Mouse (Mus musculus): ENCODE measurements around the gene Spink8. TPM values are rescaled to one million over a fixed set of nuclear protein-coding genes. Genes with fewer than 3 reads are reported as not detected.
"Not testable (repeated sequence)": the region's sequence is repeated elsewhere in the genome, so short reads cannot be mapped to it uniquely, and the experiment has no call there.

The Spink8 gene
- polyA plus RNA-seq (2012; rRNA removed) (0.09 and 0.28 TPM in 2 replicates), polyA plus RNA-seq (2014; fragmentation: Nextera tagmentation; extraction: Ambion mirVana) (1.1 and 1.3 TPM in 2 replicates)

GRCm38 (mm10) chr9:109811980-109812379 is at the start of gene Spink8:
Gene Spink8 (plus strand): TSS chr9:109812280.
- H3K4me2 ChIP-seq (replicated peaks; ENCODE audit: low read depth, low read length, severe bottlenecking) = no peak within 1 kb of the TSS
- TF ChIP-seq POLR2A (IDR thresholded peaks at IDR 0.05; ENCODE audit: borderline replicate concordance, extremely low read depth, insufficient read depth, insufficient read length) = no peak
- H3K27me3 ChIP-seq (ENCODE audit: control insufficient read depth, insufficient read depth, low read length) = no peaks in the 10 kb centered on the region
- H3K4me1 ChIP-seq (ENCODE audit: control insufficient read depth, insufficient read depth, low read length) = no peaks in the 10 kb centered on the region
- H3K9ac ChIP-seq (ENCODE audit: low read depth, low read length, severe bottlenecking) = no peak within 1 kb of the TSS
- no peak within 1 kb of the TSS for H3K27ac ChIP-seq (replicated peaks; ENCODE audit: low read depth, low read length)
- WGBS = 49% methylated on average over 1 of the region's 1 CpGs
- DNase-seq (ENCODE audit: low spot score) (no peak), ATAC-seq (ENCODE audit: low FRiP score, low read depth) (no peak)
- no peak within 1 kb of the TSS for H3K4me3 ChIP-seq (replicated peaks; ENCODE audit: low read length)
- no peaks in the 10 kb centered on the region for H3K36me3 ChIP-seq (ENCODE audit: control insufficient read depth, insufficient read depth, low read length)
- no peaks in the 10 kb centered on the region for H3K9me3 ChIP-seq (ENCODE audit: control insufficient read depth, low read length)

GRCm38 (mm10) chr9:109766841-109767240 is 45.2 kb upstream of the Spink8 start:
- H3K4me2 ChIP-seq (replicated peaks; ENCODE audit: low read depth, low read length, severe bottlenecking); ATAC-seq (ENCODE audit: low FRiP score, low read depth); H3K9ac ChIP-seq (ENCODE audit: low read depth, low read length, severe bottlenecking); H3K4me3 ChIP-seq (replicated peaks; ENCODE audit: low read length); H3K4me1 ChIP-seq (ENCODE audit: control insufficient read depth, insufficient read depth, low read length); DNase-seq (ENCODE audit: low spot score); H3K27me3 ChIP-seq (ENCODE audit: control insufficient read depth, insufficient read depth, low read length); H3K36me3 ChIP-seq (ENCODE audit: control insufficient read depth, insufficient read depth, low read length); H3K9me3 ChIP-seq (ENCODE audit: control insufficient read depth, low read length); H3K27ac ChIP-seq (replicated peaks; ENCODE audit: low read depth, low read length): not testable (repeated sequence)
- 89% methylated on average over 1 of the region's 1 CpGs for WGBS

- ATAC-seq (ENCODE audit: low FRiP score, low read depth); H3K4me3 ChIP-seq (replicated peaks; ENCODE audit: low read length); H3K27me3 ChIP-seq (ENCODE audit: control insufficient read depth, insufficient read depth, low read length); H3K4me1 ChIP-seq (ENCODE audit: control insufficient read depth, insufficient read depth, low read length); H3K36me3 ChIP-seq (ENCODE audit: control insufficient read depth, insufficient read depth, low read length); H3K27ac ChIP-seq (replicated peaks; ENCODE audit: low read depth, low read length); H3K9ac ChIP-seq (ENCODE audit: low read depth, low read length, severe bottlenecking); DNase-seq (ENCODE audit: low spot score); H3K9me3 ChIP-seq (ENCODE audit: control insufficient read depth, low read length); H3K4me2 ChIP-seq (replicated peaks; ENCODE audit: low read depth, low read length, severe bottlenecking): not testable (repeated sequence)
- WGBS = 82% methylated on average over 3 of the region's 4 CpGs
Measured at GRCm38 (mm10) chr9:109790570-109790969, 21.5 kb upstream of the Spink8 start, which contains the start of gene Fbxw27. Gene Fbxw27 (minus strand): TSS chr9:109790670.

- ATAC-seq (ENCODE audit: low FRiP score, low read depth) = no peak
- WGBS = 62% methylated on average over 2 of the region's 2 CpGs
Measured at GRCm38 (mm10) chr9:109795221-109795620, 16.9 kb upstream of the Spink8 start.

GRCm38 (mm10) chr9:109795811-109796210 is 16.3 kb upstream of the Spink8 start:
- WGBS = 64% methylated on average over 2 of the region's 2 CpGs
- H3K9me3 ChIP-seq (ENCODE audit: control insufficient read depth, low read length) = no peaks in the 10 kb centered on the region
- no peak overlapping the region for H3K4me3 ChIP-seq (replicated peaks; ENCODE audit: low read length)

More at GRCm38 (mm10) chr9:109795221-109795620, 16.9 kb upstream of the Spink8 start:
- H3K4me2 ChIP-seq (replicated peaks; ENCODE audit: low read depth, low read length, severe bottlenecking) = no peak overlapping the region
- no peaks in the 10 kb centered on the region for H3K4me1 ChIP-seq (ENCODE audit: control insufficient read depth, insufficient read depth, low read length)
- no peak overlapping the region for H3K27ac ChIP-seq (replicated peaks; ENCODE audit: low read depth, low read length)
- H3K27me3 ChIP-seq (ENCODE audit: control insufficient read depth, insufficient read depth, low read length) = no peaks in the 10 kb centered on the region
- H3K36me3 ChIP-seq (ENCODE audit: control insufficient read depth, insufficient read depth, low read length) = no peaks in the 10 kb centered on the region
- no peak for TF ChIP-seq POLR2A (IDR thresholded peaks at IDR 0.05; ENCODE audit: borderline replicate concordance, extremely low read depth, insufficient read depth, insufficient read length)
- no peak for DNase-seq (ENCODE audit: low spot score)
- no peaks in the 10 kb centered on the region for H3K9me3 ChIP-seq (ENCODE audit: control insufficient read depth, low read length)
- no peak overlapping the region for H3K4me3 ChIP-seq (replicated peaks; ENCODE audit: low read length)
- no peak overlapping the region for H3K9ac ChIP-seq (ENCODE audit: low read depth, low read length, severe bottlenecking)

GRCm38 (mm10) chr9:109798051-109798450 is 14.0 kb upstream of the Spink8 start:
- WGBS = 88% methylated on average over 1 of the region's 1 CpGs
- H3K4me2 ChIP-seq (replicated peaks; ENCODE audit: low read depth, low read length, severe bottlenecking) = no peak overlapping the region
- ATAC-seq (ENCODE audit: low FRiP score, low read depth) = no peak
- no peak for TF ChIP-seq POLR2A (IDR thresholded peaks at IDR 0.05; ENCODE audit: borderline replicate concordance, extremely low read depth, insufficient read depth, insufficient read length)
- no peaks in the 10 kb centered on the region for H3K9me3 ChIP-seq (ENCODE audit: control insufficient read depth, low read length)
- H3K4me1 ChIP-seq (ENCODE audit: control insufficient read depth, insufficient read depth, low read length) = no peaks in the 10 kb centered on the region
- no peak overlapping the region for H3K27ac ChIP-seq (replicated peaks; ENCODE audit: low read depth, low read length)
- DNase-seq (ENCODE audit: low spot score) = no peak
- H3K9ac ChIP-seq (ENCODE audit: low read depth, low read length, severe bottlenecking) = no peak overlapping the region
- no peaks in the 10 kb centered on the region for H3K36me3 ChIP-seq (ENCODE audit: control insufficient read depth, insufficient read depth, low read length)
- no peaks in the 10 kb centered on the region for H3K27me3 ChIP-seq (ENCODE audit: control insufficient read depth, insufficient read depth, low read length)
- H3K4me3 ChIP-seq (replicated peaks; ENCODE audit: low read length) = no peak overlapping the region

More at GRCm38 (mm10) chr9:109795811-109796210, 16.3 kb upstream of the Spink8 start:
- TF ChIP-seq POLR2A (IDR thresholded peaks at IDR 0.05; ENCODE audit: borderline replicate concordance, extremely low read depth, insufficient read depth, insufficient read length) = no peak
- Histone ChIP-seq H3K36me3 (ENCODE audit: control insufficient read depth, insufficient read depth, low read length) (no peaks in the 10 kb centered on the region), H3K4me2 (replicated peaks; ENCODE audit: low read depth, low read length, severe bottlenecking) (no peak overlapping the region), H3K4me1 (ENCODE audit: control insufficient read depth, insufficient read depth, low read length) (no peaks in the 10 kb centered on the region), H3K27ac (replicated peaks; ENCODE audit: low read depth, low read length) (no peak overlapping the region), H3K9ac (ENCODE audit: low read depth, low read length, severe bottlenecking) (no peak overlapping the region), H3K27me3 (ENCODE audit: control insufficient read depth, insufficient read depth, low read length) (no peaks in the 10 kb centered on the region)
- ATAC-seq (ENCODE audit: low FRiP score, low read depth) = no peak
- DNase-seq (ENCODE audit: low spot score) = no peak

- not testable (repeated sequence) for DNase-seq (ENCODE audit: low spot score); H3K4me2 ChIP-seq (replicated peaks; ENCODE audit: low read depth, low read length, severe bottlenecking); H3K27ac ChIP-seq (replicated peaks; ENCODE audit: low read depth, low read length); ATAC-seq (ENCODE audit: low FRiP score, low read depth); H3K4me1 ChIP-seq (ENCODE audit: control insufficient read depth, insufficient read depth, low read length); H3K4me3 ChIP-seq (replicated peaks; ENCODE audit: low read length); H3K9ac ChIP-seq (ENCODE audit: low read depth, low read length, severe bottlenecking); H3K27me3 ChIP-seq (ENCODE audit: control insufficient read depth, insufficient read depth, low read length); H3K9me3 ChIP-seq (ENCODE audit: control insufficient read depth, low read length); H3K36me3 ChIP-seq (ENCODE audit: control insufficient read depth, insufficient read depth, low read length)
- WGBS = 55% methylated on average over 2 of the region's 2 CpGs
Measured at GRCm38 (mm10) chr9:109805596-109805995, 6.5 kb upstream of the Spink8 start.
